Mouse (Mus musculus): ENCODE measurements at regions not wholly inside any gene's neighbourhood (a gene's known extent, or its start where the extent isn't known, plus 50 kb on each side); places are given as distances from the start of the nearest gene placed in this dataset.

- Histone ChIP-seq H3K4me1 (no peaks in the 10 kb centered on the region), H3K36me3 (replicated peaks; ENCODE audit: low read length) (no peaks in the 10 kb centered on the region), H3K9me3 (0 out of 2 replicates have a peak, but pooled peaks cover 3% of the 10 kb centered on the region), H3K4me3 (replicated peaks) (no peak overlapping the region), H3K27me3 (replicated peaks) (no peaks in the 10 kb centered on the region)
- TF ChIP-seq GATA1 (IDR thresholded peaks at IDR 0.05; ENCODE audit: borderline replicate concordance, low read length) (no peak), FLI1 (IDR thresholded peaks at IDR 0.05; ENCODE audit: low read length) (no peak)
Measured at GRCm38 (mm10) chr9:87872384-87872905, 141.4 kb upstream of the Tbx18 start.

DNA sequence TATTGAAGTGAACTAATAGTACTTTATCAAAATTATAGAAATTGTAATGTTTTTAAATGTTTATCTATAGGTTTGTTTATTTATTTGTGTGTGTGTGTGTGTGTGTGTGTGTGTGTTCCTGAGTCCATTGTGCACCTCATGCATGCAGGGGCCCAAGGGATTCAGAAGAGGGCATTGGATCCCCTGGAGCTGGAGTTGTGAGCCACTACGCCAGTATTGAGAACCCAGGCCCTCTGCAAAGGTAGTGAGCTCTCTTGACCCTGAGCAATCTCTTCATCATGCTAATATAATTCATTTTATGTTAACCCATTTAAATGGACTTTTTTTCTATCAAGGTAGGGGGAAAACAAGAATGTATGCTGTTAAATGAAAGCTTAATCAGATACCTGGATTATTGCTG, 151.5 kb upstream of the Tbx18 start:
- no peak overlapping the region for H3K4me3 ChIP-seq (replicated peaks)
- H3K9me3 ChIP-seq: peaks cover 3% of the 10 kb centered on the region; the same call in 1 of the 2 replicates
- TF ChIP-seq FLI1 (IDR thresholded peaks at IDR 0.05; ENCODE audit: low read length): no peak
- TF ChIP-seq GATA1 (IDR thresholded peaks at IDR 0.05; ENCODE audit: borderline replicate concordance, low read length): no peak
- no peaks in the 10 kb centered on the region for H3K36me3 ChIP-seq (replicated peaks; ENCODE audit: low read length)
- H3K27me3 ChIP-seq (replicated peaks): no peaks in the 10 kb centered on the region
- no peaks in the 10 kb centered on the region for H3K4me1 ChIP-seq

DNA sequence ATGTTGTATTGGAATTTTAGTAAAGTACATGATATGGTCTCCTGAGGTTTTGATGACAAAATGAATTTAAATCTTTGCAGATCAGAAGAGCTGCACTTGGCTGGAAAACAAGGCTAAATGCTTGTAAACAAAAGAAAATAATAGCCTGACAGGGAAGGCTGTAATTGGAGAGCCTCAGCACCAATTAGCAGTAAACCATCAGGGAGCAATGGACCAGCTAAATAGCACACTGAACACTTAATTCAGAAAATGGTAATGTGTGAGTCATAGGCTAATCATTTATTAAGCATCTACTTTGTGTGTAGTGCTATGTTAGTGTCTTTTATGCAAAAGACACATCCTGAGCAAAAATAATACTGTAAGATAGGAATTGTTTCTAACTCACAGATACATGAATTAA, 152.0 kb upstream of the Tbx18 start:
- Histone ChIP-seq H3K4me3 (replicated peaks) (no peak overlapping the region), H3K27me3 (replicated peaks) (no peaks in the 10 kb centered on the region), H3K9me3 (peaks cover 4% of the 10 kb centered on the region; the same call in 1 of the 2 replicates), H3K4me1 (no peaks in the 10 kb centered on the region), H3K36me3 (replicated peaks; ENCODE audit: low read length) (no peaks in the 10 kb centered on the region)
- TF ChIP-seq FLI1 (IDR thresholded peaks at IDR 0.05; ENCODE audit: low read length): no peak
- TF ChIP-seq GATA1 (IDR thresholded peaks at IDR 0.05; ENCODE audit: borderline replicate concordance, low read length): no peak

DNA sequence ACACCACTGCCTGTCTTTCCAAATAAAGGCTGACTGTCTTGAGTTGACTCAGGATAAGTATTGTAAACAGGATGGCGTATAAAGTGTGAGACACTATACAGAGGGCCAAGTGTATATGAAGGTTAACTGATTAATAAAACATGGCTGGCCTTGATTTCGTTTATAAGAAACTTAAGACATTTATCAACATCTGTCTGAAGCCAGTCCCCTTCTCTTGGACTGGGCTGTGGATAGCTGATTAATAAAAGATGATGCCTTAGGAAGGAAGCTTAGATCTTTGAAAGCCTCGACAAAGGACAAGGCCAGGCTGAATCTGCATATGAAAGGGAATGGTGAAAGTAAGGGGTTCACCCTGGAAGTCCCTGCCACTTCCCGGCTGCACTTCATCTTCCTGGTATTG, 163.0 kb upstream of the Tbx18 start:
- no peaks in the 10 kb centered on the region for H3K36me3 ChIP-seq (replicated peaks; ENCODE audit: low read length)
- no peaks in the 10 kb centered on the region for H3K4me1 ChIP-seq
- no peak overlapping the region for H3K4me3 ChIP-seq (replicated peaks)
- peaks cover 6% of the 10 kb centered on the region; the same call in 1 of the 2 replicates for H3K9me3 ChIP-seq
- TF ChIP-seq FLI1 (IDR thresholded peaks at IDR 0.05; ENCODE audit: low read length): no peak
- TF ChIP-seq GATA1 (IDR thresholded peaks at IDR 0.05; ENCODE audit: borderline replicate concordance, low read length): no peak
- H3K27me3 ChIP-seq (replicated peaks): no peaks in the 10 kb centered on the region

DNA sequence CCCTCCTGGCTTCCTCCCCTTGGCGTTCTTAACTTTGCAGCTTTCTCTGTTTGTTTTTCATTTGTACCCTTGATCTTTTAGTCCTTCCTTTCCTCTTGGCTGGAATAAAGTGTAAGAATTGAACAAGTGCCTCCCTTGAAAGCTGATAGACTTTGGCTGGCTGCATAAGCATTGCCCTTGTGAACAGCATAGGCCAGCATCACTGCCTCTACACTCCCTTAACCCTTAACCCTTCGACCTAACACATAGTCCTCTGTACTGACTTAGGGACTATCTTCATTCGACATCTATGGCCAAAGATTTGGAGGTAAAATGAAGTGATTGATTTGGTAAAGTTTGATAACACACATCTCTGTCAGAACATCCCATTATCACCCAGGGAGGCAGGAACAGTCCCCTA, 163.5 kb upstream of the Tbx18 start:
- peaks cover 6% of the 10 kb centered on the region; the same call in 1 of the 2 replicates for H3K9me3 ChIP-seq
- no peaks in the 10 kb centered on the region for H3K27me3 ChIP-seq (replicated peaks)

DNA sequence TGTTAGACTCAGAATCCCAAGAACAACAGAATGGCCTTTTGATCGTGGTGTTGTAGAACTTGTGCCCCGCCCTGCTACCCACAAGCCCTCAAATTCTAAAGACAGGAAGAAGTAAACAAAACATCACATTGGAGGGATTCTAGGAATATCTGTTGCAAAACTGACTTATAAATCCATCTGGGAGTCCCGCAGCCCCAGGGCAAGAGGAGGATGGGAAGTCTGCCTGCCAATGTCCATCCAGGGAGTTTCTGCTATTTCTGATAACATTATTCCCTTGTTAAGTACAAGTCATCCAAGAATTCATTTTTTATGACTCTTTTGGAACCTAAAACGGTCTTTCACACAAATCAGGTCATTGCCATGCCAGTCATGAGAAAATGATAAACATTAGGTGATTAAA, 164.5 kb upstream of the Tbx18 start:
- TF ChIP-seq FLI1 (IDR thresholded peaks at IDR 0.05; ENCODE audit: low read length): no peak
- TF ChIP-seq GATA1 (IDR thresholded peaks at IDR 0.05; ENCODE audit: borderline replicate concordance, low read length): no peak
- Histone ChIP-seq H3K4me1 (no peaks in the 10 kb centered on the region), H3K4me3 (replicated peaks) (no peak overlapping the region), H3K36me3 (replicated peaks; ENCODE audit: low read length) (no peaks in the 10 kb centered on the region), H3K27me3 (replicated peaks) (no peaks in the 10 kb centered on the region), H3K9me3 (peaks cover 6% of the 10 kb centered on the region; the same call in 1 of the 2 replicates)

More for the DNA sequence above, 163.5 kb upstream of the Tbx18 start:
- TF ChIP-seq FLI1 (IDR thresholded peaks at IDR 0.05; ENCODE audit: low read length) (no peak), GATA1 (IDR thresholded peaks at IDR 0.05; ENCODE audit: borderline replicate concordance, low read length) (no peak)
- Histone ChIP-seq H3K4me1 (no peaks in the 10 kb centered on the region), H3K4me3 (replicated peaks) (no peak overlapping the region), H3K36me3 (replicated peaks; ENCODE audit: low read length) (no peaks in the 10 kb centered on the region)

DNA sequence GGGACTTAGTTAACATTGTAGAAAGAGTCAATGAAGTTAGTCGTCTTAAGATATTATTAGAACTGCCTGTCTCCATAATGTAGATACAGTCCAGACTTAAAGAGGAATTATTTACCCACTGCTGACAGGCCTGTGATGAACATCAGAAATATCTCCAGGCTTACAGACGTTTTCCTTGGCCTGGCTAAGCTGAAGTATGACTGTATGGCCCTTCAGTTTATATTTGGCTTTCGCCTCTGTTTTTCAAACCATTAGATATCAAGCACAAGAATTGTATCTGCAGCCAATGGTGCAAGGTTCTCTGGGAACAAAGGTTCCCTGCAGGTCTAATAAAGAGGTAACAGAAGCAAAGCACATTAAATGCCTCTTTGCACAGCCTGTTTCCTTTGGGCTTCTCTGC, 166.3 kb upstream of the Tbx18 start:
- TF ChIP-seq FLI1 (IDR thresholded peaks at IDR 0.05; ENCODE audit: low read length): no peak
- no peak for TF ChIP-seq GATA1 (IDR thresholded peaks at IDR 0.05; ENCODE audit: borderline replicate concordance, low read length)
- Histone ChIP-seq H3K9me3 (peaks cover 3% of the 10 kb centered on the region; the same call in 1 of the 2 replicates), H3K4me3 (replicated peaks) (no peak overlapping the region)

GRCm38 (mm10) chr9:87899368-87899767, 168.3 kb upstream of the Tbx18 start:
- no peak overlapping the region for H3K4me3 ChIP-seq (replicated peaks)
- no peak for TF ChIP-seq GATA1 (IDR thresholded peaks at IDR 0.05; ENCODE audit: borderline replicate concordance, low read length)
- no peak for TF ChIP-seq FLI1 (IDR thresholded peaks at IDR 0.05; ENCODE audit: low read length)
- H3K36me3 ChIP-seq (replicated peaks; ENCODE audit: low read length): no peaks in the 10 kb centered on the region

More for the DNA sequence above, 166.3 kb upstream of the Tbx18 start:
- H3K27me3 ChIP-seq (replicated peaks): no peaks in the 10 kb centered on the region
- no peaks in the 10 kb centered on the region for H3K36me3 ChIP-seq (replicated peaks; ENCODE audit: low read length)
- H3K4me1 ChIP-seq: no peaks in the 10 kb centered on the region

GRCm38 (mm10) chr9:87899800-87900199, 168.7 kb upstream of the Tbx18 start:
- H3K4me1 ChIP-seq: no peaks in the 10 kb centered on the region
- TF ChIP-seq GATA1 (IDR thresholded peaks at IDR 0.05; ENCODE audit: borderline replicate concordance, low read length) (no peak), FLI1 (IDR thresholded peaks at IDR 0.05; ENCODE audit: low read length) (no peak)
- H3K27me3 ChIP-seq (replicated peaks): no peaks in the 10 kb centered on the region
- H3K9me3 ChIP-seq: peaks cover 8% of the 10 kb centered on the region
- no peak overlapping the region for H3K4me3 ChIP-seq (replicated peaks)
- H3K36me3 ChIP-seq (replicated peaks; ENCODE audit: low read length): no peaks in the 10 kb centered on the region

More at GRCm38 (mm10) chr9:87899368-87899767, 168.3 kb upstream of the Tbx18 start:
- H3K27me3 ChIP-seq (replicated peaks): no peaks in the 10 kb centered on the region
- H3K4me1 ChIP-seq: no peaks in the 10 kb centered on the region
- peaks cover 4% of the 10 kb centered on the region for H3K9me3 ChIP-seq

DNA sequence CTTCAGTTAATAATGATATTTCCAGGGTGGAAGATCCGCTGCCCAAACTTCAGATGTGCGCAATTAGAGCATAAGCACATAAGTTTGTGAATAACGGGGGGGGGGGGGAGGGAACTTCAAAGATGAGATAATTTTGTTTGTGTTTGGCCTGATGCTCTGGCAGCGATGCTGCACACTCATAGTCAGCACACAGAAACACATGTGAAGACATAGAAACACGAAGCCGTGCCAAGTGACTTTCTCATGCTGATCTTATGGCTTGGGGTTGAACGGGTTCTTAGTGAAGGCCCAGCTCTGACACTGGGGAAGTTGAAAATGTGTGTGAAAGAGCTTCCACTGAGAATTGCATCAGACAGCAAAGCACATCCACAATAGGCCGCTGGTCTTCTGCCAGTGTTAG, 190.2 kb upstream of the Tbx18 start:
- Histone ChIP-seq H3K9me3 (no peaks in the 10 kb centered on the region), H3K36me3 (replicated peaks; ENCODE audit: low read length) (no peaks in the 10 kb centered on the region), H3K4me3 (replicated peaks) (no peak overlapping the region), H3K4me1 (no peaks in the 10 kb centered on the region), H3K27me3 (replicated peaks) (no peaks in the 10 kb centered on the region)
- TF ChIP-seq GATA1 (IDR thresholded peaks at IDR 0.05; ENCODE audit: borderline replicate concordance, low read length) (no peak), FLI1 (IDR thresholded peaks at IDR 0.05; ENCODE audit: low read length) (no peak)

Data from megakaryocyte, embryonic 14.5 days (primary cell).